Mouse (Mus musculus): ENCODE measurements at regions not wholly inside any gene's neighbourhood (a gene's known extent, or its start where the extent isn't known, plus 50 kb on each side); places are given as distances from the start of the nearest gene placed in this dataset.

- intact Hi-C loops (cut with DNase I; ENCODE audit: low total_unique reads): no loop called here
- no peak for DNase-seq
These were observed 162.2 kb upstream of the Tmem161b start for GRCm38 (mm10) chr13:84059661-84060452.

- intact Hi-C loops (cut with DNase I; ENCODE audit: low total_unique reads): no loop called here
- no peak for DNase-seq
These were observed 161.7 kb upstream of the Tmem161b start for GRCm38 (mm10) chr13:84060453-84060834.

DNA sequence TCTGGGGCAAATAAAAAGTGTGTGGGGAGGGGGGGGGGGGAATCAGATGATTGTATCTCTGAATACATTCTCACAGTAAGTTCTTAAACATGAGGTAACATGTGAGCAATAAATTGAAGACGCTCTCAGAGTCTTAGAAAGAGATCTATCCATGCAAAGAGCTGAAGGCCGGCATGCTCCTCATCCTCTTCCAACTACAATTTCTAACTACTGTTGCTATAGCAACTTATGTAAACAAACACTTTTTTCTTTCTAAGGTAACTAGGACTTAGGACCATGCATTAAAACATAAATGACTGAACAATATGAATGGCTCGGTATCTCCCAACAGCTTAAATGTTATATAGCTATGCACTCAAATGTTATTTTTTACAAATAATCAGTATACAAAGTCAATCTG is 161.2 kb upstream of the Tmem161b start:
- no peak for DNase-seq
- intact Hi-C loops (cut with DNase I; ENCODE audit: low total_unique reads): no loop called here

GRCm38 (mm10) chr13:84061820-84062480 is 160.1 kb upstream of the Tmem161b start:
- intact Hi-C loops (cut with DNase I; ENCODE audit: low total_unique reads): no loop called here
- no peak for DNase-seq

DNA sequence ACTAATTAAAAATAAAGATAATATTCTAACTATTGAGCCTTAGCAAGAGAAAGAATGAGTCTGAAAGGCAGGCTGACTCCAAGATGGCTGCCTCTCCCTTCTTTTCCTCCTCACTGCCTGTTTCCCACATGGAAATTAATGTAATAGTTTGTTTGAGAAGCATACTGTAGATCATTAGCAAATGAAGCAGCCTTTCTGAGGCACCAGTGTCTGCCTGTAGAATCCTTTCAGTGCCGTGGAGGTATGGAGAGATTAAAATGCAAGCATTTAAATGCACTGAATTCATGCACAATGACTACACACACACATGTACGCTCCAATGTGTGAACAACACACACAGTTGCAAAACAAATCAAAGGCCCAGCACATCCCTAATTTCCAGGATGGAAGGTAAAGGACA is 159.5 kb upstream of the Tmem161b start:
- intact Hi-C loops (cut with DNase I; ENCODE audit: low total_unique reads): no loop called here
- DNase-seq: no peak

DNA sequence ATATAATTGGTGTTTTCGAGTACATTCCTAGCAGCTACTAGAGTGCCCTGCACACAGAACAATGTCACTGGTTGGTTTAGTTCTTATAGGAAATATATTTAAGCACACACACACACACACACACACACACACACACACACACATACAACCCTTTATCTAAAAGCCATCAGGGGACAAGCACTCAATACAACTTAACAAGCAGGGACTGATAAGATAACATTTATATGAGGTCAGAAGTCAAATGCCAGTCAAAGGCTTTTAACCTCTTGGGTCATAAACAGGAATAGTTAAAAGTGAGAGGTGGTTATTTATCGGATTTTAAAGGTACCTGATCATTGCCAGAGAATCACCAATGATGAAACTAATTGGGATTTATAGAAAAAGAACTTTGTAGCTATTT is 158.7 kb upstream of the Tmem161b start:
- intact Hi-C loops (cut with DNase I; ENCODE audit: low total_unique reads): no loop called here
- DNase-seq: no peak

DNA sequence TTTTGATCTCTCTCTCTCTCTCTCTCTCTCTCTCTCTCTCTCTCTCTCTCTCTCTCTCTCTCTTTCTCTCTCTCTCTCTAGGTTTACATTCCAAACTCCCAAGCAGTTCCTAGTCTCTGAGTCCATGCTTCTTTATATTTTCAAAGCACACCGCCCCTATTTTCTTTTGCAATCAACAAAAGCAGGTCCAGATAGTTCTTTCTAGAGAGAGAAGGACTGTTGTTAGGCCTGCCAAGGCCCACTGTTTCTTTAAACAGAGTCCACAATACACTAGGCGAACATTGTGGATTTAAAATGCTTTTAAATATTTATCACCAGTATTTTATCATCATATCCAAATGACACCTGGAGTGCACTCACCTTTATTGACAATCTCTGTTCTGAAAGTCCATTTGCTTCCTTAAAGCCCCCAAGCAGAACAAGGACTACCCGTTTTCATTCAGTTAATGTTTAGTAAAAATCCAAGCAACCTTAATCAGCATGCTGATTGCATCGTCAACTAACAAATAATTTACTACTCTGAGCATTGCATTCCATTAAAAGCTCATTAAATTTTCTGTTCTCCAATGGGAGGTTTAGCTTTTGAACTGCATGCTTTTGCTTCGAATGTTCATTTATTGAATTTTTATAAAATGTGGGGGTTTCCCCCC is 157.7 kb upstream of the Tmem161b start:
- intact Hi-C loops (cut with DNase I; ENCODE audit: low total_unique reads): no loop called here
- no peak for DNase-seq

GRCm38 (mm10) chr13:84065256-84065898 is 156.7 kb upstream of the Tmem161b start:
- intact Hi-C loops (cut with DNase I; ENCODE audit: low total_unique reads): no loop called here

GRCm38 (mm10) chr13:84066211-84066959 is 155.7 kb upstream of the Tmem161b start:
- DNase-seq: no peak
- intact Hi-C loops (cut with DNase I; ENCODE audit: low total_unique reads): no loop called here

More at GRCm38 (mm10) chr13:84065256-84065898, 156.7 kb upstream of the Tmem161b start:
- DNase-seq: no peak

GRCm38 (mm10) chr13:84066960-84067665 is 155.0 kb upstream of the Tmem161b start:
- no peak for DNase-seq
- intact Hi-C loops (cut with DNase I; ENCODE audit: low total_unique reads): no loop called here

GRCm38 (mm10) chr13:84068365-84068764 is 153.7 kb upstream of the Tmem161b start:
- no peak for DNase-seq
- intact Hi-C loops (cut with DNase I; ENCODE audit: low total_unique reads): no loop called here

Small RNAs in the stretch of these regions (microRNA-seq; reads per million reads assigned to microRNA genes)
- gene Mir9-2: 0 reads per million in 2 experiments
